Mouse (Mus musculus) limb, embryonic 10.5 days (tissue): ENCODE measurements at regions not wholly inside any gene's neighbourhood (a gene's known extent, or its start where the extent isn't known, plus 50 kb on each side); places are given as distances from the start of the nearest gene placed in this dataset.

Source experiments
- DNase-seq: peaks from one replicate; pipeline ENCODE4 v3.0.0-alpha.2; 2017; ENCODE audit warnings: low spot score
- H3K27ac ChIP-seq: fragments of 300-500 bp; sonication (generic); 2 replicates; pipeline ENCODE4 v1.5.1; 2016; ENCODE audit warnings: mild to moderate bottlenecking
- H3K27me3 ChIP-seq: fragments of 300-500 bp; sonication (generic); 2 replicates; pipeline ENCODE4 v1.6.1; 2016; ENCODE audit warnings: low read depth, mild to moderate bottlenecking; ENCODE audit not compliant: poor library complexity, severe bottlenecking
- H3K36me3 ChIP-seq: fragments of 300-500 bp; sonication (generic); 2 replicates; pipeline ENCODE4 v1.6.1; 2016; ENCODE audit warnings: mild to moderate bottlenecking, moderate library complexity
- H3K4me1 ChIP-seq: fragments of 300-500 bp; sonication (generic); 2 replicates; pipeline ENCODE4 v1.6.1; 2016
- H3K4me3 ChIP-seq: fragments of 300-500 bp; sonication (generic); 2 replicates; pipeline ENCODE4 v1.5.1; 2016; ENCODE audit warnings: mild to moderate bottlenecking, moderate library complexity
- H3K9me3 ChIP-seq: fragments of 300-500 bp; sonication (generic); replicated peaks from 2 replicates; pipeline ENCODE4 v1.6.1; 2016; ENCODE audit warnings: mild to moderate bottlenecking
- WGBS: fragments of 180-500 bp; shearing (Covaris S2); methylation state at CpG from one replicate; pipeline ENCODE4 v1.1.7; 2016; 5-methylcytosine and 5-hydroxymethylcytosine counted together

- no peak overlapping the region for H3K27ac ChIP-seq
- H3K36me3 ChIP-seq, result no peaks in the 10 kb centered on the region
- 26% methylated on average over 9 of the region's 9 CpGs for WGBS
- H3K9me3 ChIP-seq, result no peaks in the 10 kb centered on the region
- peaks cover 60% of the 10 kb centered on the region for H3K27me3 ChIP-seq
- H3K4me3 ChIP-seq, result no peak overlapping the region
- no peak for DNase-seq
- H3K4me1 ChIP-seq, result peaks cover 43% of the 10 kb centered on the region
These were observed 55.1 kb upstream of the Fam222a start for GRCm38 (mm10) chr5:114512756-114513155.

GRCm38 (mm10) chr5:114513911-114514457 is 53.8 kb upstream of the Fam222a start:
- 0 out of 2 replicates have a peak overlapping the region, but pooled peaks have one; percentile 0 for H3K27ac ChIP-seq
- H3K27me3 ChIP-seq, result peaks cover 60% of the 10 kb centered on the region

GRCm38 (mm10) chr5:114517010-114517409 is 50.8 kb upstream of the Fam222a start:
- Histone ChIP-seq H3K9me3 (no peaks in the 10 kb centered on the region), H3K4me1 (peaks cover 23% of the 10 kb centered on the region), H3K36me3 (no peaks in the 10 kb centered on the region), H3K27me3 (peaks cover 43% of the 10 kb centered on the region), H3K4me3 (no peak overlapping the region), H3K27ac (no peak overlapping the region)
- WGBS, result 86% methylated on average over 4 of the region's 4 CpGs
- no peak for DNase-seq

More at GRCm38 (mm10) chr5:114513911-114514457, 53.8 kb upstream of the Fam222a start:
- Histone ChIP-seq H3K4me3 (peak overlapping the region; percentile 2; the same call in 1 of the 2 replicates), H3K36me3 (no peaks in the 10 kb centered on the region), H3K9me3 (no peaks in the 10 kb centered on the region), H3K4me1 (peaks cover 33% of the 10 kb centered on the region)
- WGBS, result 11% methylated on average over 10 of the region's 10 CpGs
- no peak for DNase-seq

GRCm38 (mm10) chr5:114518012-114518411 is 49.8 kb upstream of the Fam222a start:
- Histone ChIP-seq H3K27me3 (peaks cover 33% of the 10 kb centered on the region), H3K36me3 (no peaks in the 10 kb centered on the region), H3K27ac (no peak overlapping the region), H3K9me3 (no peaks in the 10 kb centered on the region), H3K4me3 (no peak overlapping the region), H3K4me1 (peaks cover 19% of the 10 kb centered on the region)
- no peak for DNase-seq
- 79% methylated on average over 2 of the region's 2 CpGs for WGBS
